Mouse (Mus musculus) ES-Bruce4 (cell line): ENCODE data around the gene Zfp467. TPM values are rescaled to one million over a fixed set of nuclear protein-coding genes. Genes with fewer than 3 reads are reported as not detected.

Experiments
- H3K27ac ChIP-seq: 2 replicates; pipeline ENCODE4 v1.5.1; 2012; ENCODE audit warnings: low read length, inconsistent platforms; ENCODE audit not compliant: insufficient read depth
- H3K27me3 ChIP-seq: 2 replicates; pipeline ENCODE4 v1.6.1; 2012; ENCODE audit warnings: mild to moderate bottlenecking, low read length, inconsistent platforms; ENCODE audit not compliant: control insufficient read depth, poor library complexity, insufficient read depth, severe bottlenecking
- H3K36me3 ChIP-seq: 2 replicates; pipeline ENCODE4 v1.6.1; 2012; ENCODE audit warnings: inconsistent platforms, mild to moderate bottlenecking, low read length, moderate library complexity; ENCODE audit not compliant: control insufficient read depth, poor library complexity, insufficient read depth, severe bottlenecking
- H3K4me1 ChIP-seq: one replicate; pipeline ENCODE4 v1.8.1; 2011; ENCODE audit warnings: low read length; ENCODE audit not compliant: control insufficient read depth, insufficient read depth
- H3K4me3 ChIP-seq: 2 replicates; pipeline ENCODE4 v1.5.1; 2011; ENCODE audit warnings: low read depth, mild to moderate bottlenecking, low read length
- H3K9ac ChIP-seq: 2 replicates; pipeline ENCODE4 v1.6.1; 2012; ENCODE audit warnings: low read depth, mild to moderate bottlenecking, inconsistent platforms; ENCODE audit not compliant: poor library complexity, severe bottlenecking
- H3K9me3 ChIP-seq: replicated peaks from 2 replicates; pipeline ENCODE4 v1.6.1; 2012; ENCODE audit warnings: mild to moderate bottlenecking, low read length, inconsistent platforms; ENCODE audit not compliant: control insufficient read depth, poor library complexity, insufficient read depth, severe bottlenecking
- CTCF ChIP-seq: IDR thresholded peaks from one replicate; pipeline ENCODE4 v1.8.1; 2011; ENCODE audit warnings: low read depth, low read length
- EP300 ChIP-seq: IDR thresholded peaks from 2 replicates; pipeline ENCODE4 v1.6.1; 2011; ENCODE audit warnings: low read depth, low read length; ENCODE audit not compliant: insufficient read depth
- POLR2A ChIP-seq: IDR thresholded peaks from one replicate; pipeline ENCODE4 v1.8.1; 2011; ENCODE audit warnings: low read length; ENCODE audit not compliant: insufficient read depth
- polyA plus RNA-seq: library from polyadenylated mRNA; stranded (reverse); fragments of >200 nt; gene quantifications from 2 replicates; pipeline ENCODE4 v1.2.4, GENCODE M21; 2011; ENCODE audit warnings: low read depth; ENCODE audit not compliant: missing spikeins, insufficient read depth, insufficient read length

Zfp467 gene
- polyA plus RNA-seq, 1 experiment = 3.3 TPM

DNA sequence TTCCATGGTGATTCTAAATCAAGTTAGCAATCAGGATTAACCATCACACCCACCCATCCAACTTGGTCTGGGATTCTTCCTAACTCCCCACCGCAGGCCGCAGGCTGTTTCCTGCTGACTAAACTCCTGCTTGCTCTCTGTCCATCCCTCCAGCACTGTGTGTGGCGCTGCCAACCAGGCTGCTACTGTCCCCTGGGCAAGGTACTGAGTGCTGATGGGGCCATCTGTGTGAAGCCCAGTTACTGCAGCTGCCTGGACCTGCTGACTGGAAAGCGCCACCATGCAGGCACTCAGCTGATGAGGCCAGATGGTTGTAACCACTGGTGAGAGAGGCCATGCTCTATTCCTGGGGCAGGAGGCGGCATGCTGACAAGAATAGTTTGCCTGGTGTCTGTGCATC is 36.9 kb upstream of the Zfp467 start:
- H3K9ac ChIP-seq = no peak overlapping the region

DNA sequence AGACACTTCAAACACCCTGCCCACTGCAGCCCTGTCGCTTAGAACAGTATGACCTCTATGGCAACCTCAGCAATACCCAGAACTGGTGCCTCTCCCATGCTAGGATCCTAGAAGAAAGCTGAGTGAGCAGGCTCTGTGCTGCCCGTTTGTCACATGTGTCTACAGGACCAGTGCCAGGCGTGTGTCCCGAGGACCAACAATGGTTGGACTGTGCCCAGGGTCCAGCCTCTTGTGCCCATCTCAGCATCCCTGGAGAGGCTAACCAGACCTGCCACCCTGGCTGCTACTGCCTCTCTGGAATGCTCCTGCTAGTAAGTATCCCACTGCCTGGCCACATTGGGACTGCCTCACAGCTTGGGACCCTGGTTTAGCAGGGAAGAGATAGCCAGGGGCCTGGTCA is 32.8 kb upstream of the Zfp467 start:
- no peak for TF ChIP-seq CTCF
- TF ChIP-seq POLR2A = no peak
- no peak for TF ChIP-seq EP300
- Histone ChIP-seq H3K9ac (no peak overlapping the region), H3K27me3 (no peaks in the 10 kb centered on the region), H3K4me1 (no peaks in the 10 kb centered on the region), H3K36me3 (no peaks in the 10 kb centered on the region), H3K9me3 (no peaks in the 10 kb centered on the region), H3K4me3 (no peak overlapping the region), H3K27ac (no peak overlapping the region)

More for the DNA sequence above, 36.9 kb upstream of the Zfp467 start:
- Histone ChIP-seq H3K4me1 (no peaks in the 10 kb centered on the region), H3K4me3 (no peak overlapping the region), H3K36me3 (no peaks in the 10 kb centered on the region), H3K27ac (no peak overlapping the region), H3K9me3 (no peaks in the 10 kb centered on the region), H3K27me3 (no peaks in the 10 kb centered on the region)
- TF ChIP-seq CTCF = no peak
- TF ChIP-seq POLR2A = no peak
- no peak for TF ChIP-seq EP300

- Histone ChIP-seq H3K4me1 (no peaks in the 10 kb centered on the region), H3K36me3 (no peaks in the 10 kb centered on the region), H3K27ac (no peak overlapping the region), H3K4me3 (no peak overlapping the region), H3K27me3 (no peaks in the 10 kb centered on the region), H3K9ac (no peak overlapping the region), H3K9me3 (no peaks in the 10 kb centered on the region)
- no peak for TF ChIP-seq POLR2A
Measured at GRCm38 (mm10) chr6:48470739-48471138, 25.1 kb upstream of the Zfp467 start.

- Histone ChIP-seq H3K4me1 (no peaks in the 10 kb centered on the region), H3K36me3 (no peaks in the 10 kb centered on the region), H3K27ac (no peak overlapping the region), H3K9me3 (no peaks in the 10 kb centered on the region), H3K27me3 (no peaks in the 10 kb centered on the region), H3K4me3 (no peak overlapping the region), H3K9ac (no peak overlapping the region)
- TF ChIP-seq EP300 = no peak
- no peak for TF ChIP-seq POLR2A
- TF ChIP-seq CTCF = no peak
Measured at GRCm38 (mm10) chr6:48467490-48467889, 21.9 kb upstream of the Zfp467 start.

- H3K9me3 ChIP-seq = no peaks in the 10 kb centered on the region
- no peak overlapping the region for H3K27ac ChIP-seq
Measured at GRCm38 (mm10) chr6:48466715-48467114, 21.1 kb upstream of the Zfp467 start.

GRCm38 (mm10) chr6:48464966-48465679 is 19.5 kb upstream of the Zfp467 start:
- Histone ChIP-seq H3K36me3 (no peaks in the 10 kb centered on the region), H3K27ac (no peak overlapping the region), H3K4me1 (no peaks in the 10 kb centered on the region), H3K27me3 (no peaks in the 10 kb centered on the region), H3K4me3 (no peak overlapping the region), H3K9me3 (no peaks in the 10 kb centered on the region), H3K9ac (no peak overlapping the region)
- TF ChIP-seq EP300 (no peak), POLR2A (no peak), CTCF (no peak)

More at GRCm38 (mm10) chr6:48466715-48467114, 21.1 kb upstream of the Zfp467 start:
- TF ChIP-seq CTCF (no peak), POLR2A (no peak), EP300 (no peak)
- Histone ChIP-seq H3K36me3 (no peaks in the 10 kb centered on the region), H3K9ac (no peak overlapping the region), H3K4me1 (no peaks in the 10 kb centered on the region), H3K4me3 (no peak overlapping the region), H3K27me3 (no peaks in the 10 kb centered on the region)
